Mouse (Mus musculus): ENCODE results near the gene Cbx8.

The Cbx8 gene

DNA sequence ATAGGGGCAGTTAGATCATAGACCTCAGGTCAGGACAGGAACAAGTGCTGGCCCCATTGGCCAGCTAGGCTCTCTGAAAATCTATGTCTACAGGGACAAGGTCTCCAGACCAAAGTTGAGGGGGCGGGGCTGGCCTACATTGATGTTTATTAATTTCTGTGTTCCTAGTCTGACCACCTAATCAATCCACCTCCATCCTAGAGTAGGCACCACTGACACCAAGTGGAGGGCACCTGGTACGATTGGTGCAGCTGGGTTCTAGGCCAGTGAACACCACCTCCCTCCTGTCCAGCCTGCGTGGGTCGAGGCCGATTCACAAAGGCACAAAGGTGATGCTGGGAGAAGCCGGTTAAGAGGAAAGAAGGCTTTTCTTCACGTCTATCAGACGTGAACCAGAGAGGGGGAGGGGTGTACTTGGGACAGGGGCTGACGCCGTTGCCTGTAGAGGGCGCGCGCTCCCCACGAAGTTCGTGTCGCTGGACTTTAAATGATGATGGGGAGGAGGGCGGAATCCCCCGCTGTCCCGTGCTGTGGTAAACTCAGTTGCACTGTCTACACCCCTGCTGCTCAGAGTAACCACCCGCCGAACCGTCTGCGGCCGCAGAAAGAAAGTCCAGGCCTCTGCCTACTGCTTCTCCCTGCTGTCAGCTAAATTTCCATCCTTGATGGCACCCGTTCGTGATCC is 6.8 kb downstream of the Cbx8 start:
- peak; percentile 56 to 68 for DNase-seq

- DNase-seq = no peak
These were observed 14.6 kb downstream of the Cbx8 start for GRCm38 (mm10) chr11:119026203-119026602.

DNA sequence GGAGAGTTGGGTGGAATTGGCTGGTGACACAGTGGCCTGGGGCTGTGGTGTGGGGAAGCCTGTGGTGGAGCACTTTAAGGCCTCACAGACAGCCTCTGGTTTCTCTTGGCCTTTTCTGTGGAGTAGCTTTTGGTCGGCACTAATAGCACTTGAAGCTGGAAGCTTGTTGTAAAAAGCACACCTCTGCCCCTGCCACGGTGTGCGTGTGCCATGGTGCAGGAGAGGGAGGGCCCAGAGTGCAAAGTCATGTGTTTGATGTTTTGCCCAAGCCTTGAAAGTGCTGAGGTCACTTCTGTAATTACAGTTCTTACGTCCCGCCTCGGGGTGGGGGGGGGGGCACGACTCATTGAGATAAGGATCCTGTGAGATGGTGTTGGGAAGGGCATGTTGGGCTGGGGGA is 16.5 kb downstream of the Cbx8 start:
- no peak for DNase-seq

DNA sequence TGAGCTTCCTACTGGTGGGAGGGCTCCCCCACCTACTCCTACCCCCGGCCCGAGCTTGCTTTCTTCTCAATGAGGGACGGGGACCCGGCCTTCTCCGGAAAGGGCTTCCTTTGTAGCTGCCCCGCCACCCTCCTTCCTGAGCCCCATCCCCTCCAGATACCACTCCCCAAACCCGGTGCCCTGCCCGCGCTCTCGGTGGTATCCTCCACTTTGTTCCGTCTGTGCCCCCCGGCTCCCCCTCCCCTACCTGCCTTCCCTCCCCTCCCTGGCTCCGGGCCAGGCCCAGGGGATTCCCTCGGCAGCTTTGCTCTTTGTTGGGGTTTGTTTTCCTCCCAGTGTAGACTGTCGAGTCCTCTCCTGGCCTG is 17.2 kb downstream of the Cbx8 start:
- peak in 1 of 2 experiments; percentile 55 for DNase-seq

DNA sequence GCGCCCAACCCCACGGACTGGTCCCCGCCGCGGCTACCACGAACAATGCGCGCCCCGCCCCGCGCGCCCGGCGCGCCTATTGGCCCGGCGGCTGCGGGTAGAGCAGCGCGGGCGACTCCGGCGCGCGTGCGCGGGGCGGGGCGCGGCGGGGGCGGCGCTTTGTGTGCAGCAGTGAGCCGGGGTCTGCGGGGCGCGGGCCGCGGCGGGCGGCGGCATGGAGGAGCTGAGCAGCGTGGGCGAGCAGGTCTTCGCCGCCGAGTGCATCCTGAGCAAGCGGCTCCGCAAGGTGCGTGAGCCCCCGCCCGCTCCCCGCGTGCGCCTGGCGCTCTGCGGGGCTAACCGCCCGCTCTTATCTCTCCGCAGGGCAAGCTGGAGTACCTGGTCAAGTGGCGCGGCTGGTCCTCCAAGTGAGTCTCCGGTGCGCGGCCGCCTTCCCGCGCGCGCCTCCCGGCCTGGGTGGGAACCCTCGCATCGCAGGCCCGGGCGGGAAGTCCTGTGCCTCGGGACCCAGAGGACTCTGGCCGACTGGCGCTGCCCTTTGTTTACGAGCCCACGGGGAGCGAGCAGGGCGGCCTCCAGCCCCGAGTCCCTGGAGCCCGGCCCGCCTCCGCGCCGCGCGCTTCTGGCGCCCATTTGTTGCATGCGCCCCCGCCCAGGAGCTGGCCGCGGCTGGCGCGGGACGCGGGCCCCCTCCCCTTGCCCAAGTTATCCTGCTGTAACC is 17.7 kb downstream of the Cbx8 start, which contains the start of gene Cbx2:
Cbx2 (plus strand) TSS at position 68 of the 721 bp plus-strand sequence.
- peak; percentile 80 to 83 for DNase-seq

DNA sequence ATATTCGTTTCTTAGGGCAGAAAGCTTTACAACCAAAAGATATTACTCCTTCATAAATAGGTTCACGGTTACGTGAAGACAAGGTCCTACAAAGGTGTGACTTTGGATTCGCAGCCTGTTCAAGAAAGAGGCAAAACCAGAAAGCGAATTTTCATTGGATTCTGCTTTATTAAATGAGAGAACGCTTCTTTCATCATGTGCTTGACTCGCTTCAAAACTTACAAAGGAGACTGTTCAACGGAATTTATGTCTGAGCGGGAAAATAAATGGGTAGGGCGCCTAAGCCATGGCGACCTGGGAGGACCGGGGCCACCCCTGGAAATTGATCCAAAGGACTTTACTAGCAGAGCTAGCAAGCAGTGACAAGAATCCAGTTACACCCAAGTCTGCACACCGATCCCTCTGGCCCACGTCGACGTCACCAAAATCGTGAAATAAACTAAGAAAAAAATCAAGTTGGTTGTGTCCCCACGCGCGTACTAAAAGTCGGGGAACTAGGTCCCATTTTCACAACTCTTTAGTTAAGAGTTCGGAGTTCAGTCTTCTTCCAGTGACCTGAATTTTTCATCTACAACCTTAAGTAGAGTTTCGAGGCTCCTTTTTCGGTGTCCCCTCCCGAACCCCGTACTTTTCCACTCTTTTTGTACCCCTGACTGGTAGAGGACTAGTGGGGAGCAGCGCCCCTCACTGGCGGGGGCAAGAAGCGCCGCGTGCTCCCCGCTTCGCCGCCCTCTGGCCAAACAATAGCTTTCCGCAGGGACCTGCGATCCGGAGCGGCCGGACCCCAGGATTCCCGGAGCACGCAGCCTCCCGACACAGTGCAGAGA is 18.5 kb downstream of the Cbx8 start:
- DNase-seq = no peak

DNA sequence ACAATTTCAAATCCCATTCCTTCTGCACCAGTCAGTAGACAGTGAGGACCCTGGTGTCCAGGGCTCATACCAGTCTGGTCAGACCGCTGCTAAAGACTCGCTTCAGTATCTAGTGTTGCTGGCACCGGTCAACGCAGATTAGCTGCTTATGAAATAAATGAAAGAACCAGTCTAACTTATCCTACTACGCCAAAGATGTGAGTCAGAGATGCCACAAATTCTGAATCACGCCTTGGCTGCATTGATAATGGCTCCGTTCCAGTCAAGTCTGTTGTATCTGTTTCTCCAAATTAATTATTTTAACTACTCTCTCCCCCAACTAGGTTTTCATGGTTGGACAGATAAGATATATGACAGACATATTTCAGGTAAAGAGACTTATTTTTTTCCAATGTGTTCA is 19.6 kb downstream of the Cbx8 start:
- DNase-seq = no peak

DNA sequence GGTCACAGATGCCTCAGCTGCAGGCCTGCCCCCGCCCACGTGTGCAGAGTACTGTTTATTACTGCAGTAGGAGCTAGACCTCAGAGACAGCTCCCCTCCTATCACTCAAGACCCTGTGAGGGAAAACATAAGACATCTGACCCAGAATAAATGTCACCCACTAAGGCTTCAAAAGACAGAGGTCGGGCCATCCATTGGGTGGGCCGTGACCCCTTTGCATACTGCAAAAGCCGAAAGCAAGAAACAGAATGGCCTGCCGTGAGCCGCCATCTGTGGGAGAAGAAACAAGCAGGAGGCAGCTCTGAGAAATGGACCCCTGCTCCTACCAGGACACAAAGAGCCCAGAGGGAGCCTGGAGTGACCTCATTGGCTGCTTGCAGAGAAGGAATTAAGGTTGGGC is 23.3 kb downstream of the Cbx8 start:
- DNase-seq = no peak

DNA sequence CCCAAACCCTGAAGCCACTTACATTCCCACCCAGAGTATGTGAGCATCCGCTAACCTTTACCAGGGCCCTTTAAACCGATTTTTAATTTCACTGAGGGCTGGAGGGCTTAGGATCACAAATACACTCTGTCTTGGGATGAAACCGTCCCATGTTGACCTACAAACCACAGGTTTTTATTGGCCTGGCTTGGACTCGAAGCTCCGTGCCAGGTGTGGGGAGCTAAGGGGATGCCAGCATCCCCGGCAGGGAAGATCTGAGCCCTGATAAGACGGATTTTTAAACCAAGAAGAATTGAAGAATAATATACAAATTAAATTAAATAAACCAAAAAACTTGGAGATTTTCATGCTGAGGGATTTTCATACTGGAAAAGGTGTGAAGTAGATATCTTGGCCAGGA is 26.3 kb downstream of the Cbx8 start:
- DNase-seq = no peak

DNA sequence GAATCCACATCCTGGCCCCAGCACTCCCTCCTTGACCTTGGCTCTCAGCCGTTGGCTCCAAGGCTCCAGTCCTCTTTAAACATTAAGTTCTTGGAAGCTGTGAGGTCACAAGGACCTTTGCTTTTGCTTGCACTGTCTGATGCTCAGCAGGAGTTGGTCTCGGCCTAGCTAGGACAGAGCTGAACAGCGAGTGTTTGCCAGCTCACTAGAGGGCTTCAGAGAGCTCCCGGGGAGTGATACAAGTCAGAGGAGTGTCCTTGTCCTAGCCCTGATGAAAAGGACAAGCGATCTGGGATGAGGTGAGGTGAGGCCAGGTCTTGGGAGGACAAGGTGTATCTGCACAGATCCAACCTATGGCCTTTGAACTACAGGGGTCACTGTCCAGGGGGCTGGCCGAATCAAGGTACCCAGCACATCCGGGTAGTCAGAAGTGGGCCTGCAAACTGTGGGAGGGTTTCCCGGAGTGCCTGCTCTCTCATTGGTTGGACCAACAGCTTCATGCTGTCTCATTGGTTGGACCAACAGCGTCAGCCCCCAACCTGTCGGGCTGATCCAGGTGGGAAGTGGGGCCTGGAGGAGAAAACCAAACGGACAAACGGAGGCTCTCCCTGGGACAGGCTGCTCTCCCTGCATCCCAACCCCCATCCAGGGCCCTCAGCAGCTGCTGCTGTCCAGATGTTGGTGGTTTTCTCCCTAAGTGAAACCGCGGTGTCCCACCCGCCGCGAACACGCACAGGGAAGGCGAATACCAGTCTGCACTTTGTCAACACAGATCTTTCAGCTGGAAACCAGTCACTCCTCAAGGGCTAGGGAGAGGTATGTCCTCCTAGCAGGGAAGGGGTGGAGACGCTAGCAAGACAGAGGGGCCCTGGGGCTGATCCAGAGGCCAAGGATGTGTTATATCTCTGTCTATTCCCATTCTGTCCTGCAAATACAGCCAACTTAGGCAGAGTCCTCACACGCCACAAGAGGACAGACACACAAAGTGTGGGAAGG is 33.0 kb downstream of the Cbx8 start:
- DNase-seq = peak in 1 of 2 experiments; percentile 38

DNA sequence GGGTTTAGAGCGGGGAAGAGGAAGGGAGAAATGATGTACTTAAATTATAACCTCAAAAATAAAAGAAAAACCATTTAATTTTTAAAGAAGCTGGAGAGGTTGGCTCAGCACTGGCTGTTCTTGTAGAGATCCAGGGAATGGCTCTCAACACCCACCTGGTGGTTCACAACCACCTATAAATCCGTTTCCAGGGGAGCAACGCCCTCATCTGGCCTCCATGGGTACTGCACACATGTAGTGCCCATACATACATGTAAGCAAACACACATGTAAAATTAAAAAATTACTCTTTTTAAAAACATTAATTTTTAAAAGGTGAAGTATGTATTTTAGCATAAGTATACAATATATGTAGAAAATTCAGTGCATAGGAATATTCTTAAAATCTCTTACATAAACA is 34.3 kb downstream of the Cbx8 start:
- DNase-seq = no peak

DNA sequence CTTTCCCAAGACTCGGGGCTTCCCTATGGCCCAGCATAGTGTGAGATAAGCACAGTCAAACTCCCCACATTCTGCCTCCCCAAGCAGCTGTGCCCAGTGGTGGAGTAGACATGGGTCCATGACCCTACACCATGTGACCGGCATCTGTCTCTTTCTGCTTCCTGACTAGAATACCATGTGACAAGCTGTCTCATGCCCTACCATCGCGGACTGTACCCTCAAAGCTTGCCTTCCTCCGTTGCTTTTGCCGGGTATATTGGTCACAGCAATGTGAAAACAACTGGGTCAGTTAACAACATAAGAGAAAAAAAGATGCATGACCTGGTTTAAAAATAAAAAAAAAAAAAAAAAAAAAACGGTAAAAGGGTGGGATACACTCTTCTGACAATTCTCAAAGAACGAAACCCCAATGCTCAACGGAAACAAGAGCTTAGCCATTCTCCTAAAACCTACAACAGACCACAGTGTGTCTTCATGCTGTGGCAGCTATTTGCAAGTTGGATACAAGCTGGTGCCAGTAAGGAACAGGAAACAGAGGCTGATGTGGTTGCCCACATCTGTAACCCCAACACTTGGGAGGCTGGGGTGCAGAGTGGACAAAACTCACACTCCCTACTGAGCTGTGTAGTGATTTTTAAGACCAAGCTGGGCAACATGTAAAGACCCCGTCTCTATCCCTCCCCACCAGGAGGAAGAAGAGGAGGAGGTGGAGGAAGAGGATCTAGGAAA is 35.1 kb downstream of the Cbx8 start:
- no peak for DNase-seq

- no peak for DNase-seq
These were observed 39.2 kb downstream of the Cbx8 start for GRCm38 (mm10) chr11:119001493-119002128.

GRCm38 (mm10) chr11:119000877-119001276 is 39.9 kb downstream of the Cbx8 start:
- no peak for DNase-seq

DNA sequence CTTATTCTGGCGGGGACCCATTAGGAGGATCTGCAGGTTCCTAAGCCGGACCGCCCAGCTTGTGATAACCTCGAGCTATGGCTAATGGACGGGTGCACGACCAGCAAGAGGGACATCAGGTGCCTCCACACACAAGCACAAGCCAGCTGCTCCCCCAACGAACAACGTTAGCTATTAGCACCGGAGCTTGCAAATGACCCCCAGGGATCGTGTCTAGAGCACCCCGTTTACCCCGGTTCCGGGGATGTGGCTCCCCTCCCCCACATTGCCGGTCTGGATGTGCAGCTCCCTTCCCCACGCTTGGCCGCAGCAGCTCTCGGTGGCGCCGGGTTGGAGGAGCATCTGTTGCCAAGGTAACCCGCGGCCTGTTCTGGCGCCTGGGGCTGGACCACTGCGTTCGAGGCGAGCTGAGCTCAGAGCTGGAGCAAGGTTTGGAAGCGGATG is 41.4 kb downstream of the Cbx8 start:
- no peak for DNase-seq

DNA sequence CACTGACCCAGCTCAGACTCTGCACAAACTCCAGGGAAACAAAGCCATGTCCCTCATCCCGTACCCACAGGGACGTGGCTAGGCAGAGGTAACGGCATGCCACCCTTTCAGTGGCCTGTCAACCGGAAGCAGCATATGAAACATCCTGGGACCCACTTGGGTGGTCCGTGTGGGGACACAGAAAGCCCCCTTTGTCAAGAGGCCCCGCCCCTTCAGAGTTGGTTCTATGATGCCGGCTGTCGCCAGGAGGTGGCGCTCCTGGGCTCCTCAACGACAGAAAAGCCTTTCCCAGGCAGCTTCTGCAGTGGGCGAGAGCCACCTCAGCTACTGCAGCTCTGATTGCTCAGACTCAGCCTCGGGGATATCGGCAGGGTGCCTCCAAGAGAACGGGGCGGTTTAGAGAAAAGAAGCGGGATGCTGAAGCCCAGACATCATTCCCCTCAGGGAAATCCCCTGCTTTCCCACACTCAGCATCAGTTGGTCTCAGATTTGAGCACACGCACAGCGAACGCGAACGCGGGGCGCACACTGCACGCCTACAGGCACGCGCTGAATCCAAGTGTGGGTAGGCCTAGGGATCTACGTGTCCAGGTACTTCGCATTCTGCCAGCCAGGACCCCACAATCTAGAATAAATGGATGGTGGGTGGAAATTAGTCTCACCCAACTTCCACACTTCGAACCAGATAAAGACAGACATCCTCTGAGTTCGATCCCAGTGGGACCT is 42.1 kb downstream of the Cbx8 start:
- peak; percentile 60 to 67 for DNase-seq

DNA sequence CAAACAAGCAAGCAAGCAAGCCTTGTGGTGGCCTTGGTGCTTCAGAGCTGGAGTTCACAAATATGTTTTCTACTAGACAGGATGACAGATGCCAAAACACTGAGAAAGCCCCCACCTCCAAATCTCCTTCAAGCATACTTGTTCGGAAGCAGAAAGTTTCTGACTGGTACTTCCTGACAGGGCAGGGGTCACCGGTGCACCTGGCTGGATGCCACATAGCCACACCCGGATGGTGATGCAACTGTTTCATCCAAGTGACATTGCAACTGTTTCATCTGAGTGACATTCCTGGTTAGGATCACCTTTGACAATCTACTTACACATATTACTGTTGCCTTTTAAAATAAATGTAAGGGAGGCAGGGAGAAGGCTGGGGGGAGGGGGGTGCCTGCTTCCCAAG is 43.6 kb downstream of the Cbx8 start:
- DNase-seq = no peak

DNA sequence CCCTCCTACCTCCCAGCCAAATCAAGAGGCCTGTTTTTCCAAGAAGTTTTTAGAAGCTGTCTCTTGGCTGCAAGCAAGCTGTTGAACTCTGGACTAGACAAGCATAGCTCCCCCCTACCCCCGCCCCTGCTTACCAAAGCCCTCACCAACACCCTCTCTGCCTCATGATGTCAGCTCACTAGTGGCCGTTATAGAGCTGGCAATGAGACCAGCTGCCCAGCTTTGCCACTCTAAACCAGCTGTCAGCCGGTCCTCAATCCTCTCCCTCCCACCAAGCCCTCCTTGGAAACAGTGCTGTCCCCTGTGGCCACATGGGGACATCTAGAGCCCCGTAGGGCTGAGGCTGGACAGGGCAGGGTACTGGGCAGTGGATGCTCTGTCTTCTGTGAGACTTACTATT is 45.3 kb downstream of the Cbx8 start:
- DNase-seq = no peak

- peak; percentile 57 to 78 for DNase-seq
These were observed 48.0 kb downstream of the Cbx8 start for GRCm38 (mm10) chr11:118992781-118993180.

- no peak for DNase-seq
These were observed 52.8 kb downstream of the Cbx8 start, which contains the start of gene Enpp7 for GRCm38 (mm10) chr11:118987999-118988398. Gene Enpp7, plus strand, starts transcription at chr11:118988188.

Data from thymus, adult 18-20 months (tissue).